Mouse (Mus musculus) brown adipose tissue, adult 24 weeks (tissue): ENCODE data around the gene Trem2. TPM values are rescaled to one million over a fixed set of nuclear protein-coding genes. Genes with fewer than 3 reads are reported as not detected.

Source experiments
- H3K27ac ChIP-seq: fragments of 200-500 bp; replicated peaks from 2 replicates; pipeline ENCODE4 v1.5.1; 2012; ENCODE audit warnings: low read depth, mild to moderate bottlenecking, low read length
- H3K4me1 ChIP-seq: fragments of 200-500 bp; 2 replicates; pipeline ENCODE4 v1.6.1; 2012; ENCODE audit warnings: low read length, mixed read lengths; ENCODE audit not compliant: control insufficient read depth, insufficient read depth, insufficient read length
- H3K4me3 ChIP-seq: fragments of 200-500 bp; 2 replicates; pipeline ENCODE4 v1.5.1; 2012; ENCODE audit warnings: low read depth, mild to moderate bottlenecking, low read length, moderate library complexity; ENCODE audit not compliant: insufficient read depth
- polyA plus RNA-seq: library from polyadenylated mRNA; stranded (reverse); fragments of >200 nt; gene quantifications from 2 replicates; pipeline ENCODE4 v1.2.4, GENCODE M21; 2012; ENCODE audit not compliant: missing spikeins, insufficient read depth, insufficient read length

Trem2 gene
- polyA plus RNA-seq, 1 experiment: 2.0 TPM

DNA sequence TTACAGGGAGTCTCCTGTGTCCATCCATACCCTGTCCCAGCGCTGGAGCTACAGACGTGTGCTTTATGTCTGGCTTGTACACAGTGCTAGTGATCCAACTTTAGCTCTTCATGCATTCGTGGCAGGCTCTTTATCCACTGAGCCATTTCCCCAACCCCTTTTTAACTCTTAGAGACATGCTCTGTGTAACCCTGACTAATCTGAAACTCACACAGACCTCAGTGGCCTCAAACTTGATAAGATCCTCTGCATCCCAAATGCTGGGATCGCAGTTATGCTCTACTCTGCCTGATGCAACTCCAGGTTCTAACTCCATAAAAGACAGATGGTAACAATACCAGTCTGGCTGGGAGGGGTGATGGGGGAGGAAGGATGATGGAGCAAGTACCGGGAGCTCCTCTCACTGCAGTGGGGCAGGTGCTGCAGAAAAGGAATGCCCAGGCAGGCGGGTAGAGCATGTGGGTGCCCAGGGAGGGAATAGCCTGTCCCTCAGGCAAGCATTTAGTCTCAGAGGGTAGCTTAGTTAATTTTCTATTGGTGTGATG lies 17.3 kb downstream of the Trem2 start:
- Histone ChIP-seq H3K27ac (no peak overlapping the region), H3K4me3 (no peak overlapping the region)

DNA sequence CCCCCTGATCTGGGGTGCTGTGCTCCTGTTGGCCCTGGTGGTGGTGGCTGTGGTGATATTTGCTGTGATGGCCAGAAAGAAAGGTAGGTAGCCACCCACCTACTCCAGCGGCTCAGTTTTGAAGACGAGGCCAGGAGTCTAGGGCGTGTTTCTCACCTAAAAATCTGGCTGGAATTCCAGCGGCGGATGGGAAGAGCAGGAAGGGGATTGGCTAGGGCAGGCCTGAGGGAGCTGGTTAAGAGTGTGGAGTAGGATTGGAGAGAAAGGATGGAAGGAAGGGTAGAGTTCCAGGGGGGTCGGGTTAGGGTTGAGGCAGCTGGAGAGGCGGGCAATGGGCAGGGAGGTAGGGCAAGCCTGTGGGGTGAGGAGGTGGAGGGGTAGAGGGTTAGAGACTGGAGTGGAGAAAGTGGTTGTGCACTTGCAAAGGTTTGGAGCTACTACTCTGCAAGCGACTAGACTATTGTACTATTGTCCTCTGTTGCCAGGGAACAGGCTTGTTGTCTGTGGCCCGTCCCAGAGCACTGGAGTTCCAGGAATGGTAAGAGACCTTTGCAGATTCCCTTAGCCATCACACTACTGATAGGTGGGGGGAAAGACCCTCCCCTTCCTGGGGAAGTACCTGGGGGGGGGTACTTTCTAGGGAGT lies 19.4 kb downstream of the Trem2 start:
- no peaks in the 10 kb centered on the region for H3K4me1 ChIP-seq
- no peak overlapping the region for H3K27ac ChIP-seq
- no peak overlapping the region for H3K4me3 ChIP-seq

More for the DNA sequence above, 17.3 kb downstream of the Trem2 start:
- H3K4me1 ChIP-seq: no peaks in the 10 kb centered on the region

DNA sequence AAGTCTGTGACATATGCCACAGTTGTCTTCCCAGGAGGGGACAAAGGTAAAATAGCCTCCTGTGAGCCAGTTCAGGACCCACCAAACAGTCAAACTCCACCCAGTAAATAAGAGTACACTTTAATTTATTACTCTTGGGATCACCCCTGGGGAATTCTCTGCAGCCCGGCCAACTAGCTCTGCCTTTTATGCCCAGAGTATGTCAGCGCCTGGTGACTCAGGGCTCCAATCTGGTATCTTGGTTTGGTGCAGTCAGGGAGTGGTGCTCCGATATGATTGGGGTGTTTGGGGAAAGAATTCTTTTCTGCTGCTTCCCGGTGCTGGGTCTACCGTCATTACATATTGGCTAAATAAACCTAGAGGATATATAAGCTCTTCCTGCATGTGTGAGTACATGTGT lies 20.6 kb downstream of the Trem2 start:
- Histone ChIP-seq H3K27ac (no peak overlapping the region), H3K4me1 (no peaks in the 10 kb centered on the region), H3K4me3 (no peak overlapping the region)

DNA sequence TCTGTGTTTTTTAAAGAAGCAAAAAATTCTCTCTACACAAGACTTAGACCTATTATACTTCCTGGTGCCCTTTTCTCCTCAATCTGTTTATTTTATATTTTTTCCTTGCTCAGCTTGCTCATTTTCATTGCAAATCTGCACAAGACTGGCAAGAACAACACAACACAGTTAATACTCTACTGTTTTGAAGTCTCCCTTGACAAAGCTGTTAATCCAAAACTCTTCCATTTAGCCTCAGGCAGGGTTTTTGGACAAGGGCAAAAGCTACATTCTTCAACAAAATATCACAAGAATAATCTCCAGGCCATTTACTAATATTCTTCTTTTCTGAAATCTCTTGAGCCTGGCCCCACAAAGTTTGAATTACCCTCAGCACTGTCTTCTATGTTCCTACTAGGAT lies 25.4 kb downstream of the Trem2 start:
- no peak overlapping the region for H3K4me3 ChIP-seq
- H3K4me1 ChIP-seq: no peaks in the 10 kb centered on the region
- no peak overlapping the region for H3K27ac ChIP-seq

DNA sequence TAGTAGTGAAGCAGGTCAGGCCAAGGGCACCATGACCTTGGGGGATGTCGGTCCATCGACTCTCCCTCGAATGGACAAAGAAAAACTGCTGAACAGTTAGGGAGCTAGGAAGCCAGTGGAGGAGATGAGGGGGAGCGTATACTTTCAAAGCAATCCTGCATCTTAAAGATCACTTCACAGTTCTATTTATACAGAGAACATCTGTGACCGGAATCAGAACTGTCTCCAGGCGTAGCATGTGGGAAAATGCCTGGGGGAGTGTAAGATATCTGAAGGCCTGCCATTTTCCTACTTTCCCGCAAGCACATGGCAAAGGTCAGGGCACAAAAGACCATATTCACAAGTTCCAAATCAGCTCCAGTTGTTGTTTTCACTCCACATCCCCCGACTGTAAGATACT lies 26.8 kb downstream of the Trem2 start:
- Histone ChIP-seq H3K27ac (no peak overlapping the region), H3K4me1 (no peaks in the 10 kb centered on the region), H3K4me3 (no peak overlapping the region)

DNA sequence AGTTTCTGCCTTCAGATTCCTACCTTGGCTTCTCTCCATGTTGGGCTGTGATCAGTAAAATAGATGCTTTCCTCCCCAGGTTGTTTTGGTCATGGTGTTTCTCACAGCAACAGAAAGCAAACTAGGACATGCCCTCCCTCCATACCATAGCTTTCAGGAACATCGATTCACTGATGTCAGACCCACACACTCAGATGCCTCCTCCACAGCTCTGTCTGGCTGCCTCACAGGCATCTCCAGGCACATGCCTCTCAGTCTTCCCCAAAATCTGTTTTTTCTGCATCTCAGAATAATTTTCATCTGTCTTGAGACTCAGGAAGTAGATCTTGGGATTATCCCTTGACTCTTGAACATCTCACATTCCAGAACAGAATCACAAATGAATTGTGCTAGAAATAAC lies 29.9 kb downstream of the Trem2 start:
- Histone ChIP-seq H3K4me3 (no peak overlapping the region), H3K4me1 (no peaks in the 10 kb centered on the region), H3K27ac (no peak overlapping the region)

DNA sequence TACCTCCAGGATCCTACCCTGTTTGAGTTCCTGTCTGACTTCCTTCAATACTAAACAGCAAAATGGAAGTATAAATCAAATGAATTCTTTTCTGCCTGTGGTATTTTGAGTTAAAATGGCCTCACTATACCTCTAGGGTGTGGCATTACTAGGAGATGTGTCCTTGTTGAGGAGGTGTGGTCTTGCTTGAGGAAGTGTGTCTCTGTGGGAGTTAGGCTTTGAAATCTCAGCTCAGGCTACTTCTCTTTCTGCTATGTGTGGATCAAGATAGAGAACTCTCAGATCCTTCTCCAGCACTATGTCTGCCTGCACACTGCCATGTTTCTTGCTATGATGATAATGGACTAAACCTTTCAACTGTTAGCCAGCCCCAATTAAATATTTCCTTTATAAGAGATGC lies 32.8 kb downstream of the Trem2 start:
- no peak overlapping the region for H3K4me3 ChIP-seq
- H3K4me1 ChIP-seq: no peaks in the 10 kb centered on the region
- H3K27ac ChIP-seq: no peak overlapping the region

DNA sequence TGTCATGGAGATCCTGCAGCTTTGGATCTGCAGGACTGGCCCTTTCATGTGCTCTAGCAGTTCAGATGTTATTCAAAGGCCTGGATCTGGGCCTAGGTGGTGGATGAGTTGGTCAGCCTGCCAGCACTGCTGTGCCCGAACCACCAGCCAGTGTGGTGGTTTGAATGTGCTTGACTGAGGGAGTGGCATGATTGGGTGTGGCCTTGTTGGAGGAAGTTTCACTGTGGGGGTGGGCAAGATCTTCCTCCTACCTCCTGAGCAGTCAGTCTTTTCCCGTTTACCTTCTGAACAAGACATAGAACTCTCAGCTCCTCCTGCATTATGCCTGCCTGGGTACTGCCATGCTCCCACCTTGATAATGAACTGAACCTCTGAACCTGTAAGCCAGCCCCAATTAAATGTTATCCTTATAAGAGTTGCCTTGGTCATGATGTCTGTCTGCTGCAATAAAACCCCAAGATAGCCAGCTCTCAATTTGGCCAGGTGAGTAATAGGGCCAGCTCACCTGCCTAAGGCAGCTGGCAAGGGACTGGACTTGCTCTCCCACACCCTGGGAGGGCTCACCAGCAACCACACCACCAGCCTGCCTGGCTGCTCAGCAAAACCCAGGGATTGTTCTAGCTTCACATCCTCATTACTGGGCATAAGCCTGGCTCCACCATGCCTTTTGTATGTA lies 39.7 kb downstream of the Trem2 start:
- no peak overlapping the region for H3K4me3 ChIP-seq
- H3K27ac ChIP-seq: no peak overlapping the region
- no peaks in the 10 kb centered on the region for H3K4me1 ChIP-seq

DNA sequence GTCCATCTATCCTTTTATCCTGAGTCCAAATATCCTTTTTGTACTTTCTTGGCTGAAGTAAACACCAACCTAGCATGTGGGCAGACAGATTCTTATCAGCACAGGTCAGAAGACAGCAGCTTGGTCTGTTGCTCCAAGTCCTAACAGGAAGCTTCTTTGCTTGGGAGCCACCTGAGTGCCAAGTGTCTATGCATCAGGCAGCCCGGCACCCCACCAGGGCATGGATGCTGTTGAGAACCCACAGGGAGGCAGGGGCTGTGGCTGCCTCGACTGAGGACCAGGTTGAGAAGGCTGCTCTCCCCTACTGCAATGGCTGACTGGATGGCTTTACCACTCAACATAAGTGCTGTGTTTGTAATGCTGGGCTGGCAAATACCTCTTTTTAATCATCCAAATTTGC lies 42.5 kb downstream of the Trem2 start:
- no peak overlapping the region for H3K27ac ChIP-seq
- no peaks in the 10 kb centered on the region for H3K4me1 ChIP-seq
- no peak overlapping the region for H3K4me3 ChIP-seq

DNA sequence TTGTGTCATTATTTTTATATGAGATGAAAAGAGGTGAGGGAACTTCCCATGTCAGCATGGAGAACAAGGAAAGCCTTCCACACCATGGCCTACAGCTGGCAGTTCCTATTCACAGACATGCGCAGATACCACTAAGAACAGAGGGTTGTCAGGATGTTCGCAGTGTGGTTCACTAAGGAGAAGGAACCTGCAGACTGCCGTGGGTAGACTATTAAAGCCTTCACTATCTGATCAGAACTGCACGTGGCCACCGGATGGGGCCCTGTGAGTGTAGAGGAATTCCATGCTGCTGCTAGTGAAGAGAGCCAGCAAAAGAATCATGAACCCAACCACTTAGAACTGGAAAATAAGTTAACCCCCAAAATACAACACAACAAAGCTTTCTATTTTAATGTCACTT lies 43.2 kb downstream of the Trem2 start:
- no peak overlapping the region for H3K27ac ChIP-seq

DNA sequence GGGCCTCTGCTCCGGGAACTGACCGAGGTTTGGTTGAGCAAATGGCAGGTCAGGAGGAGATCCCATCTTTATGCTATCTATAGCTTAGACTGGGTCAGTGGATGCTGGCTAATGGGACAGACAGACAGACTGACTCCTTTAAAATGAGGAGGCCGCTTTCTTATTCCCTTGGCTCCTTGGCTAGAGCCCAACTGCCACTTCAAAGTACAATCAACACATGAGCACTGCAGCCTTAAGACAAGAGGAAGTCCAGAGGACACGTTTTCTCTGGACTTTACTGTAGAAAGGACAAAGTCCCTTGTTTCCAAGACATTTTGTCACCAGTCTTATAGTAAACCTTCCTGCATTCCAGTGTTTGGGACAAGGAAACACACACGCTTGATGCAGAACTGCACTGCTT lies 45.2 kb downstream of the Trem2 start:
- no peak overlapping the region for H3K27ac ChIP-seq

More for the DNA sequence above, 43.2 kb downstream of the Trem2 start:
- no peak overlapping the region for H3K4me3 ChIP-seq
- no peaks in the 10 kb centered on the region for H3K4me1 ChIP-seq

DNA sequence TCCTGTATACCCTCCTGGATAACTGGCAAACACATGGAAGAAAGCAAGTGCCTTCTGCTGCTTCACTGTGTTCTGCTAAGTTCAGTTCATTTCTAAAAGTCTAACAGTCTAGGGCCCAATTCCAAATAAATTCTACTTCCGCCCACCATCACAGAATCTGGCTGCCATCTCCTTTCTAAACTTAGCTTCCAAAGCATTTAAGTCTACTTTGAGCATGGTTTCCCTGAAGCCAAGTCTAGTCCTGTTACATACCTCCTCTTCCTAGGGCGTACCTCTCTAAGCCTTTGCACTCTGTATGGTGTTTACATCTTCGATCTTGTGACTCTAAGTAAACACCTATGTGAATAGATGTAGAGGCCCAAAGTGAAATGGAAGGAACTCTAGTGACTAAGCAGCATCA lies 46.4 kb downstream of the Trem2 start:
- H3K27ac ChIP-seq: no peak overlapping the region
- no peak overlapping the region for H3K4me3 ChIP-seq
- H3K4me1 ChIP-seq: no peaks in the 10 kb centered on the region

More for the DNA sequence above, 45.2 kb downstream of the Trem2 start:
- no peak overlapping the region for H3K4me3 ChIP-seq
- H3K4me1 ChIP-seq: no peaks in the 10 kb centered on the region

DNA sequence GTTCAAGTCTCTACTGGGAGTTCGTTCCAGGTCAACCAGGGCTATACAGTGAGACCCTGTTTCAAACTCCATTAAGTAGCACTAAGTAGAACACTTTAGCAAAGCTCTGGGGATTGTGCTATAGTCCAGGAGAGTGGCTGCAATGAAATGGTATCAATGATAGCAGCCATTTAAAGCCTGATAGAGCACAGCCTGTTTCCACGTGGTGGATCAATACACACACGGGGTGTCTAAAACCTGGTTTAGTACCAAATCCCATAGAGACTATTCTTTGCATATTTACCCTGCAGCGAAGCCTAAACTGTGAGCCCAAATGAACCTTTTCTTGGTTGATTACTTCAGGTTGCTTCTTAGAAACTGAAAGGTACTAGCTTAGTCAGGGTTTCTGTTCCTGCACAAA lies 55.5 kb downstream of the Trem2 start:
- Histone ChIP-seq H3K4me1 (no peaks in the 10 kb centered on the region), H3K4me3 (no peak overlapping the region), H3K27ac (no peak overlapping the region)

DNA sequence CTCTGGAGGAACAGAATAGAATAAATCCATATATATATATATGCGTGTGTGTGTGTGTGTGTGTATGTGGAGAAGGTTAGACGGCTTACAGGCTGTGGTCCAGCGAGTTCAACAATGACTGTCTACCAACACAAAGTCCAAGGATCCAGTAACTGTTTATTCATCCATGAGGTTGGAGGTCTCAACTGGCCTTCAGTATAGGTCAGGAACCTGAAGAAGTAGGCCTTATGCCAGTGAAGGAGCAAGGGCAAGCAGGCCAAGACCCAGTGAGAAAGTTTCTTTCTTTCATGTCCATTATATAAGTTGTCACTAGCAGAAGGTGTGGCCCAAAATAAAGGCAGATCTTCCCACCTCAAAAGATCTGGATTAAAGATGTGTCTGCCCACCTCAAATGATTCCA lies 56.5 kb downstream of the Trem2 start:
- no peak overlapping the region for H3K4me3 ChIP-seq
- no peak overlapping the region for H3K27ac ChIP-seq
- H3K4me1 ChIP-seq: no peaks in the 10 kb centered on the region
